Mouse (Mus musculus) ES-Bruce4 (cell line): ENCODE data around the gene Sprr2h. TPM values are rescaled to one million over a fixed set of nuclear protein-coding genes. Genes with fewer than 3 reads are reported as not detected.

Source experiments
- H3K27ac ChIP-seq: 2 replicates; pipeline ENCODE4 v1.5.1; 2012; ENCODE audit warnings: low read length, inconsistent platforms; ENCODE audit not compliant: insufficient read depth
- H3K27me3 ChIP-seq: 2 replicates; pipeline ENCODE4 v1.6.1; 2012; ENCODE audit warnings: mild to moderate bottlenecking, low read length, inconsistent platforms; ENCODE audit not compliant: control insufficient read depth, poor library complexity, insufficient read depth, severe bottlenecking
- H3K36me3 ChIP-seq: 2 replicates; pipeline ENCODE4 v1.6.1; 2012; ENCODE audit warnings: inconsistent platforms, mild to moderate bottlenecking, low read length, moderate library complexity; ENCODE audit not compliant: control insufficient read depth, poor library complexity, insufficient read depth, severe bottlenecking
- H3K4me1 ChIP-seq: one replicate; pipeline ENCODE4 v1.8.1; 2011; ENCODE audit warnings: low read length; ENCODE audit not compliant: control insufficient read depth, insufficient read depth
- H3K4me3 ChIP-seq: 2 replicates; pipeline ENCODE4 v1.5.1; 2011; ENCODE audit warnings: low read depth, mild to moderate bottlenecking, low read length
- H3K9ac ChIP-seq: 2 replicates; pipeline ENCODE4 v1.6.1; 2012; ENCODE audit warnings: low read depth, mild to moderate bottlenecking, inconsistent platforms; ENCODE audit not compliant: poor library complexity, severe bottlenecking
- H3K9me3 ChIP-seq: replicated peaks from 2 replicates; pipeline ENCODE4 v1.6.1; 2012; ENCODE audit warnings: mild to moderate bottlenecking, low read length, inconsistent platforms; ENCODE audit not compliant: control insufficient read depth, poor library complexity, insufficient read depth, severe bottlenecking
- CTCF ChIP-seq: IDR thresholded peaks from one replicate; pipeline ENCODE4 v1.8.1; 2011; ENCODE audit warnings: low read depth, low read length
- EP300 ChIP-seq: IDR thresholded peaks from 2 replicates; pipeline ENCODE4 v1.6.1; 2011; ENCODE audit warnings: low read depth, low read length; ENCODE audit not compliant: insufficient read depth
- POLR2A ChIP-seq: IDR thresholded peaks from one replicate; pipeline ENCODE4 v1.8.1; 2011; ENCODE audit warnings: low read length; ENCODE audit not compliant: insufficient read depth
- polyA plus RNA-seq: library from polyadenylated mRNA; stranded (reverse); fragments of >200 nt; gene quantifications from 2 replicates; pipeline ENCODE4 v1.2.4, GENCODE M21; 2011; ENCODE audit warnings: low read depth; ENCODE audit not compliant: missing spikeins, insufficient read depth, insufficient read length

The Sprr2h gene
- not detected in 2 replicates for polyA plus RNA-seq

DNA sequence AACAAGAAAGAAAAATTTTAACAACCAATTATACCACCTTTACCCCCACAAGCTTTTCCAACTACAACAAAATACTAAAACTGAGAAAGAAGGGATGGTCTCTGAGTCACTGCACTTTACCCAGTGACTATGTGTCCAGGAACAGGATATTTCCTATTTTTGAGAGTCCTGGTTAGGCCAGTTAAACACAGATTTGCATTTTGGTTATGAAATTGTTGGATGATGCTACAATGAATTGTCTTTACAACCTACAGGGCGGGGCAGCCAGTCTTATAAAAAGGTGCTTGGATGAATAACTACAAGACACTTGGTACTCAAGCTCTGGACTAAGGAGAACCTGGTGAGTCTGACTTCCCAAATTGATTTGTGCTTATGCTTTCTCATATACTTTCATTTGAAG lies at the start of gene Sprr2h:
Gene Sprr2h, plus strand, starts transcription at position 301 of the 400 bp plus-strand sequence.
- Histone ChIP-seq H3K27me3 (no peaks in the 10 kb centered on the region), H3K9ac (no peak within 1 kb of the TSS), H3K9me3 (no peaks in the 10 kb centered on the region), H3K4me1 (peaks cover 2% of the 10 kb centered on the region), H3K27ac (no peak within 1 kb of the TSS), H3K4me3 (no peak within 1 kb of the TSS), H3K36me3 (no peaks in the 10 kb centered on the region)
- TF ChIP-seq POLR2A (no peak), CTCF (no peak), EP300 (no peak)

DNA sequence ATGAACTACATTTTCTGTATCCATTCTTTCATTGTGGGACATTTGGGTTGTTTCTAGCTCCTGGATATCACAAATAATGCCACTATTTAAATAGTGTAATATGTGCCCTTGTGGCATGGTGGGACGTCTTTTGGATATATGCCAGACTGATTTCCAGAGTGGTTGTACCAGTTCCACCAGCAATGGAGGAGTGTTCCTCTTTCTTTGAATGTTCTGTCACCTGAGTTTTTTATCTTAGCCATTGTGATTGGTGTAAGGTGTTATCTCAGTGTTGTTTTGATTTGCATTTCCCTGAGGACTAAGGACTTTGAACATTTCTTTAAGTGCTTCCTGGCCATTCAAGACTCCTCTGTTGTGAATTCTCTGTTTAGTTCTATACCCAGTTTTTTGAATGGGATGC lies 49.2 kb upstream of the Sprr2h start:
- Histone ChIP-seq H3K4me3 (no peak overlapping the region), H3K36me3 (no peaks in the 10 kb centered on the region), H3K27ac (no peak overlapping the region), H3K9ac (no peak overlapping the region), H3K9me3 (no peaks in the 10 kb centered on the region), H3K4me1 (no peaks in the 10 kb centered on the region), H3K27me3 (no peaks in the 10 kb centered on the region)
- TF ChIP-seq EP300 (no peak), CTCF (no peak), POLR2A (no peak)

DNA sequence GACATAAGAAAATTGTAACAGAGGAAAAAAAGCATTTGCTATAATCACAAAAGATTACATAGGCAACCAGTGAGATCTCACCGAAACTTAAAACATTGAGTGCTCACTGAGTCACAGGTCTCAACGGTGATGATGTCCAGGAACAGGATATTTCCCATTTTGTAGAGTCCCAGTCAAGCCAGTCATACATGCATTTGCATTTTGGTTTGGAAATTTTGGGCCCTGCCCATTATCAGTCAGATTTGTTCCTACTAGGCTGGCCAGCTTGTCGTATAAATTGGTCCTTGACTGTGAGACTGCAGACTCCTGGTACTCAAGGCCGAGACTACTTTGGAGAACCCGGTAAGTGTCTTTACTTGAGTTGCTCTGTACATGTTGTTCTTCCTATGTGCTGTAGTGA lies 46.6 kb upstream of the Sprr2h start, which contains the start of gene Sprr2d:
Gene Sprr2d, plus strand, starts transcription at position 301 of the 400 bp plus-strand sequence.
- TF ChIP-seq POLR2A, result no peak
- TF ChIP-seq EP300, result no peak
- no peak for TF ChIP-seq CTCF
- no peaks in the 10 kb centered on the region for H3K4me1 ChIP-seq
- no peaks in the 10 kb centered on the region for H3K9me3 ChIP-seq
- no peaks in the 10 kb centered on the region for H3K36me3 ChIP-seq
- no peaks in the 10 kb centered on the region for H3K27me3 ChIP-seq
- no peak within 1 kb of the TSS for H3K27ac ChIP-seq
- H3K9ac ChIP-seq, result no peak within 1 kb of the TSS
- H3K4me3 ChIP-seq, result no peak within 1 kb of the TSS

DNA sequence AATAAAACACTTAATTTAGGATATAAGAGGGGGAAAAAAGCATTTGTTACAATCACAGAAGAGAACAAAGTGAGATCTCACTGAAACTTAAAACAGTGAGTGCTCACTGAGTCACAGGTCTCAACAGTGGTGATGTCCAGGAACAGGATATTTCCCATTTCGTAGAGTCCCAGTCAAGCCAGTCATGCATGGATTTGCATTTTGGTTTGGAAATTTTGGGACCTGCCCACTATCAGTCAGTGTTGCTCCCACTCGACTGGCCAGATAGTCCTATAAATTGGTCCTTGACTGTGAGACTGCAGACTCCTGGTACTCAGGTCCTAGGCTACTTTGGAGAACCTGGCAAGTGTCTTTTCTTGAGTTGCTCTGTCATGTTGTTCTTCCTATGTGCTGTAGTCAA lies 33.6 kb upstream of the Sprr2h start, which contains the start of gene Sprr2e:
Gene Sprr2e, plus strand, starts transcription at position 301 of the 400 bp plus-strand sequence.
- Histone ChIP-seq H3K9ac (no peak within 1 kb of the TSS), H3K27ac (no peak within 1 kb of the TSS), H3K4me3 (no peak within 1 kb of the TSS), H3K27me3 (no peaks in the 10 kb centered on the region), H3K9me3 (no peaks in the 10 kb centered on the region), H3K4me1 (no peaks in the 10 kb centered on the region), H3K36me3 (no peaks in the 10 kb centered on the region)
- TF ChIP-seq POLR2A, result no peak
- no peak for TF ChIP-seq EP300
- TF ChIP-seq CTCF, result no peak

DNA sequence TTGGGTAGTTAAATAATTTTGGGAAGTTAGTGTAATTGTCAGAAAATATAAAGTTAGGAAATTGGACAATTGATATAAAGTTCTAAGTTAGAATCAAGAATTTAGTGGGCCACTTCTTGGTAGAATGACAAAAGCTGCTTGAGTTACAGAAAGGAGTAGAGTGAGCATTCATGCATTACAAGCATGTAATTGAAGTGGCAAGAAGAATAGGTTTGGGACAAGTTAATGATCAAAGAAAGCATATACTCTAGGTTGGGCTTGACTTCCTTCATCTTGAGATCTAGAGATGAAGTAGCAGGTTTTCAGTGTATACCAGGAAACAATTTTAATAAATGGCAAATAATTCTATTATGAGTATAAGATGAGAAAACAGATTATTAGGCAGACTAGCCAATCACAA lies 23.9 kb upstream of the Sprr2h start:
- Histone ChIP-seq H3K9me3 (no peaks in the 10 kb centered on the region), H3K9ac (no peak overlapping the region), H3K27ac (no peak overlapping the region), H3K4me1 (no peaks in the 10 kb centered on the region), H3K4me3 (no peak overlapping the region), H3K27me3 (no peaks in the 10 kb centered on the region), H3K36me3 (no peaks in the 10 kb centered on the region)
- TF ChIP-seq POLR2A, result no peak
- no peak for TF ChIP-seq CTCF
- TF ChIP-seq EP300, result no peak

DNA sequence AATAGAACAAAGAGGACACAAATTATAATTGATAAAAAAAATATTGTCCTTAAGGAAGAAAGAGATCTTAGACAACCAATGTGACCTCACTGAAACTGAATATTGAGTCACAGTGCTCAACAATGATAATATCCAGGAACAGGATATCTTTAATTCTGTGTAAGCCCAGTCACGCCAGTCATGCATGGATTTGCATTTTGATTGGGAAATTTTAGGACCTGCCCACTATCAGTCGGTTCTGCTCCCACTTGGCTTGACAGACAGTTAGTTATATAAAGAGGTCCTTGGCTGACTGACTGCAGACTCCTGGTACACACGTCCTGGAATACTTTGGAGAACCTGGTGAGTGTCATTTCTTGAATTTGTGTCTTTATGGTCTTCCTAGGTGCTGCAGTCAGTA lies 20.6 kb upstream of the Sprr2h start, which contains the start of gene Sprr2f:
Gene Sprr2f, plus strand, starts transcription at position 301 of the 400 bp plus-strand sequence.
- Histone ChIP-seq H3K4me1 (no peaks in the 10 kb centered on the region), H3K27ac (no peak within 1 kb of the TSS), H3K9me3 (no peaks in the 10 kb centered on the region), H3K9ac (no peak within 1 kb of the TSS), H3K4me3 (no peak within 1 kb of the TSS), H3K27me3 (no peaks in the 10 kb centered on the region), H3K36me3 (no peaks in the 10 kb centered on the region)
- TF ChIP-seq POLR2A (no peak), EP300 (no peak), CTCF (no peak)
